Mouse (Mus musculus) brain, embryonic 14.5 days (tissue): Measurements from ENCODE around the gene Tbkbp1.

Experiments used
- CTCF ChIP-seq: fragments of 200-500 bp; IDR thresholded peaks from 2 replicates; pipeline ENCODE4 v1.5.1; 2012; ENCODE audit warnings: inconsistent platforms, mild to moderate bottlenecking, moderate library complexity, borderline replicate concordance; ENCODE audit not compliant: insufficient read depth, insufficient read length; ENCODE audit errors: extremely low read depth
- POLR2A ChIP-seq: fragments of 200-500 bp; IDR thresholded peaks from 2 replicates; pipeline ENCODE4 v1.6.1; 2012; ENCODE audit warnings: mild to moderate bottlenecking, inconsistent platforms, borderline replicate concordance; ENCODE audit not compliant: poor library complexity, insufficient read depth, insufficient read length, severe bottlenecking; ENCODE audit errors: extremely low read depth

DNA sequence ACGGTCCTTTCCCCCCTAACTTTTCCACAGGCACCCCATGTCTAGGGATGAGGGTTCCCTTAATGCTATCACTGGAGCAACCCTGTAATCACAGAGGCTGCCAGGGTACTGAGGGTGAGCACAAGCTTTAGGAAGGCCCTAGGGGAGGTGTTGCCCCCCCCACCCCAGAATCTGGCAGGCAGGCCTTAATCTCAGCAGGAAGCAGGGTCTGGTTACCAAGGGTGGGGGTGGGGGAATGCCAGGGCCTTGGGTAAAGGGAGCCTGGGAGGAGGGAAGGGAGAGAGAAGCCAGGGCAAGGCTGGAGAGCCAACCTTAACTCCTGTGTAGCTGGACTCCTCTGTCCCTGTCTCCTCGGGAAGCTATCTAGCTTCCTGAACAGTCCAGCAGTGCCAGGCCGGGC lies 30.7 kb downstream of the Tbkbp1 start:
- TF ChIP-seq CTCF (no peak), POLR2A (no peak)
